Mouse (Mus musculus) adipose tissue, adult 10 weeks (tissue): ENCODE results near the gene Zmym4. TPM values are rescaled to one million over a fixed set of nuclear protein-coding genes. Genes with fewer than 3 reads are reported as not detected.

ENCODE experiments used
- polyA plus RNA-seq: library from polyadenylated mRNA; stranded (reverse); fragments of 350-450 nt; fragmentation: Illumina TruSeq; extraction: RNeasy Lipid Tissue Mini Kit (QIAGEN cat#74804); gene quantifications from one replicate; pipeline ENCODE4 v1.2.3, GENCODE M21; 2014; ENCODE audit warnings: low read depth, low replicate concordance

The Zmym4 gene
- polyA plus RNA-seq = 15.6 TPM

GRCm38 (mm10) chr4:126967864-126968821 lies at the start of gene Zmym4:
TSS of gene Zmym4 (minus strand) at chr4:126968135.

Other genes starting within 250 kb of the Zmym4 start
- not detected for gene Tfap2e, start 231.9 kb downstream of the Zmym4 start, polyA plus RNA-seq
- gene Ncdn, start 214.7 kb downstream of the Zmym4 start, polyA plus RNA-seq = 21.3 TPM
- 40.3 TPM for gene AU040320, start 214.6 kb downstream of the Zmym4 start, polyA plus RNA-seq
- 128 TPM for gene Sfpq, start 53.2 kb upstream of the Zmym4 start, polyA plus RNA-seq
- 3.7 TPM for gene Zmym1, start 93.0 kb upstream of the Zmym4 start, polyA plus RNA-seq
- 29.3 TPM for gene Zmym6, start 109.2 kb upstream of the Zmym4 start, polyA plus RNA-seq
- 26.0 TPM for gene Tmem35b, start 155.6 kb upstream of the Zmym4 start, polyA plus RNA-seq
- gene Dlgap3, start 201.1 kb upstream of the Zmym4 start, polyA plus RNA-seq = 0.10 TPM